Mouse (Mus musculus) heart, embryonic 13.5 days (tissue): Measurements from ENCODE around the gene Sept1. TPM values are rescaled to one million over a fixed set of nuclear protein-coding genes. Genes with fewer than 3 reads are reported as not detected.
"Not testable (repeated sequence)": the region's sequence is repeated elsewhere in the genome, so short reads cannot be mapped to it uniquely, and the experiment has no call there.

Experiments used
- ATAC-seq: fragments of 200-750 bp; cut with Nextera tagmentation; 2 replicates; pipeline ENCODE4 v1.8.0; 2017; ENCODE audit warnings: moderate TSS enrichment; ENCODE audit not compliant: insufficient number of reproducible peaks, low FRiP score, low TSS enrichment; ENCODE audit errors: extremely low read depth
- H3K27ac ChIP-seq: fragments of 300-500 bp; sonication (generic); replicated peaks from 2 replicates; pipeline ENCODE4 v1.5.1; 2015; ENCODE audit warnings: moderate library complexity, mild to moderate bottlenecking, inconsistent platforms
- H3K27me3 ChIP-seq: fragments of 300-500 bp; sonication (generic); replicated peaks from 2 replicates; pipeline ENCODE4 v1.6.1; 2015; ENCODE audit warnings: mild to moderate bottlenecking, inconsistent platforms
- H3K36me3 ChIP-seq: fragments of 300-500 bp; sonication (generic); 2 replicates; pipeline ENCODE4 v1.6.1; 2015; ENCODE audit warnings: mild to moderate bottlenecking, inconsistent platforms
- H3K4me1 ChIP-seq: fragments of 300-500 bp; sonication (generic); 2 replicates; pipeline ENCODE4 v1.6.1; 2015; ENCODE audit warnings: inconsistent platforms
- H3K4me2 ChIP-seq: fragments of 300-500 bp; sonication (generic); 2 replicates; pipeline ENCODE4 v1.6.1; 2015; ENCODE audit warnings: inconsistent platforms, mild to moderate bottlenecking, moderate library complexity
- H3K4me3 ChIP-seq: fragments of 300-500 bp; sonication (generic); 2 replicates; pipeline ENCODE4 v1.5.1; 2015; ENCODE audit warnings: moderate library complexity, mild to moderate bottlenecking, inconsistent platforms
- H3K9ac ChIP-seq: fragments of 300-500 bp; sonication (generic); 2 replicates; pipeline ENCODE4 v1.6.1; 2015; ENCODE audit warnings: inconsistent platforms, mild to moderate bottlenecking, moderate library complexity
- H3K9me3 ChIP-seq: fragments of 300-500 bp; sonication (generic); 2 replicates; pipeline ENCODE4 v1.6.1; 2016; ENCODE audit warnings: inconsistent platforms
- WGBS: fragments of 180-500 bp; shearing (Covaris S2); methylation state at CpG from one replicate; pipeline ENCODE4 v1.1.7; 2015; ENCODE audit warnings: mixed read lengths; 5-methylcytosine and 5-hydroxymethylcytosine counted together
- polyA plus RNA-seq: library from polyadenylated mRNA; unstranded; fragments of >200 nt; fragmentation: Nextera tagmentation; extraction: Ambion mirVana; gene quantifications from 2 replicates; pipeline ENCODE4 v1.2.1, GENCODE M21; 2015

Gene Sept1
- polyA plus RNA-seq, 1 experiment from 2014 or later = 23.1 TPM

DNA sequence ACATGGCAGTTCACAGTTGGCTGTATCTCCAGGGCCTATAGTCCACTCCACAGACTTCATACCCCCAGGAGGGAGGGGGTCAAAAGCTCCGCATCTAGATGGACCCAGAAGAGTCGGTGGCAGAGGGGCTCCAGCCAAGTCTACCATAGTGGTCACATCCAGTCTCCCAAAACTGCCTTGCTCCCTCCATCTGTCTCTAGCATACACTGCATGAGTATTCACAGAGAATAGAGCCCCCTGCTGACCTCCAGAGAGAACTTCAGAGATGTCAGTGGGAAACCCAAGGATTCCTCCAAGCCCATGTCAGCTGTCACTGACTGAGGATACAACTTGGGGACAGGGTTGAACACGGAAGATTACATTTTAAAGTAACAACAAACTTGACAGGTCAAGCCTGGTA is 47.3 kb downstream of the Sept1 start:
- Histone ChIP-seq H3K4me1 (no peaks in the 10 kb centered on the region), H3K27me3 (no peaks in the 10 kb centered on the region), H3K9me3 (no peaks in the 10 kb centered on the region), H3K36me3 (no peaks in the 10 kb centered on the region), H3K27ac (no peak overlapping the region), H3K9ac (no peak overlapping the region), H3K4me2 (no peak overlapping the region), H3K4me3 (no peak overlapping the region)
- no peak for ATAC-seq
- 55% methylated on average over 3 of the region's 3 CpGs for WGBS

DNA sequence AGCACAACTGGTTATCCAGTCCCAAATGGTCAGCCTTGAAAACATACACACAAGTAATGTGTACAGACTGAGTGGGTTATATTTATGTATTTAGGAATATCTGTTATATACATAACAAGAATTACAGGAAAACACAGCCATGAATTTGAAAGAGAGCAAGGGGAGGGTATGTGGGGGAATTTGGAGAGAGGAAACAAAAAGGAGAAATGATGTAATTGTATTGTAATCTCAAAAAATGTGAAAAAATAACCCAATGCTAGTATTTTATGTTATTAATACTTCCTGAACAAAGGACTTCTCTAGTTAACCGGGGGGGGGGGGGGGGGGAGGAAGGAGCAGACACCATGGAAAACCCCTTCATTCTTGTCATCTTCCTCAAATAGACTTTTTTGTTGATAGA is 48.2 kb downstream of the Sept1 start:
- no peak overlapping the region for H3K9ac ChIP-seq
- no peaks in the 10 kb centered on the region for H3K36me3 ChIP-seq
- H3K4me2 ChIP-seq = no peak overlapping the region
- ATAC-seq = no peak
- WGBS = 22% methylated on average over 1 of the region's 1 CpGs
- no peak overlapping the region for H3K27ac ChIP-seq
- H3K4me1 ChIP-seq = no peaks in the 10 kb centered on the region
- H3K9me3 ChIP-seq = no peaks in the 10 kb centered on the region
- no peak overlapping the region for H3K4me3 ChIP-seq
- no peaks in the 10 kb centered on the region for H3K27me3 ChIP-seq

DNA sequence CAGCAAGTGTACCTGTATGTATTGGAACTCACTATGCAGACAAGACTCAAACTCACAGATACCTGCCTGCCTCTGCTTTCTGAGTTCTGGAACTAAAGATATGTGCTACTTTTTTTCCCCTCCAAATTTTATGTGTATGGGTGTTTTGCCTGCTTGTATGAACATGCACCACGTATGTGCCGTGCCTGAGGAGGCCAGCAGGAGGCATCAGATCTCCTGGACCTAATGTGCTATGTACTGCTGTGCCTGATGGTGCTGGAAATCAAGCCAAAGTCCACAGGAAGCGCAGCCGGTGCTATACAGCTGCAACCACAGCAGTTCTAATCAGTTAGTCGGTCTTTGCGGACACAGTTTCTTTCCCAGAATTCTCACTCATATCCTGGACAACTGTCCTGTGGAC is 49.1 kb downstream of the Sept1 start:
- H3K4me2 ChIP-seq = no peak overlapping the region
- H3K9ac ChIP-seq = no peak overlapping the region
- no peaks in the 10 kb centered on the region for H3K36me3 ChIP-seq
- H3K9me3 ChIP-seq = no peaks in the 10 kb centered on the region
- WGBS = 64% methylated on average over 6 of the region's 6 CpGs
- no peak overlapping the region for H3K4me3 ChIP-seq
- H3K27ac ChIP-seq = no peak overlapping the region
- no peaks in the 10 kb centered on the region for H3K27me3 ChIP-seq
- no peaks in the 10 kb centered on the region for H3K4me1 ChIP-seq
- ATAC-seq = no peak

DNA sequence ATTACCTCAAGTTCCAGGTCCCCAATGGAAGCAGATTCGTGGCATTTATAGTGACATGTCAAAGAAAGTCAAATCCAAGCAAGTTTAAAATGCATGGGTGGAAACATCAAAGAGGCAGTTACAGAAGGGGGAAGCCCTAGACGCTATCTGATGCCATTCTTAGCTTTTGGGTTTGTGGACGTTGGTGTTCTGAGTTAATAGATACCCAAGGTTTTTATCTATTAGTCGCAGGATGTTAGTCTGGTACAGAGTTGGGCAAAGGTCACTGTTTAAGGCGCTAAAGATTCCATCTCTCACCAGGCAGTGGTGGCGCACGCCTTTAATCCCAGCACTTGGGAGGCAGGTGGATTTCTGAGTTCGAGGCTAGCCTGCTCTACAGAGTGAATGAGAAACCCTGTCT is 49.6 kb downstream of the Sept1 start:
- no peaks in the 10 kb centered on the region for H3K36me3 ChIP-seq
- H3K4me1 ChIP-seq = no peaks in the 10 kb centered on the region
- H3K27me3 ChIP-seq = no peaks in the 10 kb centered on the region
- no peak overlapping the region for H3K4me2 ChIP-seq
- no peak overlapping the region for H3K9ac ChIP-seq
- no peak overlapping the region for H3K4me3 ChIP-seq
- no peak for ATAC-seq
- no peaks in the 10 kb centered on the region for H3K9me3 ChIP-seq
- WGBS = 63% methylated on average over 8 of the region's 8 CpGs
- no peak overlapping the region for H3K27ac ChIP-seq

DNA sequence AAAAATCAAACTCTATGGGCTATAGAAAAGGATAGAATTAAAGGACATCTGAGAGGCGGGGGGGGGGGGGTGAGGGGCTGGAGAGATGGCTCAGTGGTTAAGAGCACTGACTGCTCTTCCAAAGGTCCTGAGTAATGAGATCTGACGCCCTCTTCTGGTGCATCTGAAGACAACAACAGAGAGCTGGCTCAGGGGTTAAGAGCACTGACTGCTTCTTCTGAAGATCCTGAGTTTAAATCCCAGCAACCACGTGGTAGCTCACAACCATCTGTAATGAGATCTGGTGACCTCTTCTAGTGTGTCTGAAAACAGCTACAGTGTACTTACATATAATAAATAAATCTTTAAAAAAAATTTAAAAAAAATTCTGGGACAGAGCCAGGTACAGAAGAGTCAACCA is 51.2 kb downstream of the Sept1 start:
- 30% methylated on average over 3 of the region's 3 CpGs for WGBS
- H3K9me3 ChIP-seq, ATAC-seq, H3K27me3 ChIP-seq, H3K4me2 ChIP-seq, H3K4me3 ChIP-seq, H3K27ac ChIP-seq, H3K36me3 ChIP-seq, H3K9ac ChIP-seq, H3K4me1 ChIP-seq: not testable (repeated sequence)

DNA sequence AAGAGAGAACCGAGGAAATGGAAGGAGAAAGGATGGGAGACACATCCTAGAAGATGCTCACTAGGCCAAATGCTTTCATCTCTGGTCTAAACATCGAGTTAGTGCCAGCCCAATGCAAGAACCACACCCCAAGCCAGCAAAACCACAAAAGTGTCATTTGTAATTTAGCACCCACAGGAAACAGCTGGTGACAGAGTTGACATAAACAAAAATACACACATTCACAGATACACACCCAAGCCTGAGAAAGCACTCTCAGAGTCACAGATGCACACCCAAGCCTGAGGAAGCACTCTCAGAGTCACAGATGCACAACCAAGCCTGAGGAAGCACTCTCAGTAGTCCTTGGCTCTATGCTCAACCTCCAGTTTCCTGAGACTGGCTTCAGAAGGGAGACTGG is 52.1 kb downstream of the Sept1 start:
- 55% methylated on average over 2 of the region's 2 CpGs for WGBS
- ATAC-seq = no peak
- H3K27me3 ChIP-seq = no peaks in the 10 kb centered on the region
- no peaks in the 10 kb centered on the region for H3K9me3 ChIP-seq
- no peaks in the 10 kb centered on the region for H3K4me1 ChIP-seq
- H3K4me2 ChIP-seq = no peak overlapping the region
- H3K36me3 ChIP-seq = no peaks in the 10 kb centered on the region
- no peak overlapping the region for H3K4me3 ChIP-seq
- no peak overlapping the region for H3K9ac ChIP-seq
- H3K27ac ChIP-seq = no peak overlapping the region

DNA sequence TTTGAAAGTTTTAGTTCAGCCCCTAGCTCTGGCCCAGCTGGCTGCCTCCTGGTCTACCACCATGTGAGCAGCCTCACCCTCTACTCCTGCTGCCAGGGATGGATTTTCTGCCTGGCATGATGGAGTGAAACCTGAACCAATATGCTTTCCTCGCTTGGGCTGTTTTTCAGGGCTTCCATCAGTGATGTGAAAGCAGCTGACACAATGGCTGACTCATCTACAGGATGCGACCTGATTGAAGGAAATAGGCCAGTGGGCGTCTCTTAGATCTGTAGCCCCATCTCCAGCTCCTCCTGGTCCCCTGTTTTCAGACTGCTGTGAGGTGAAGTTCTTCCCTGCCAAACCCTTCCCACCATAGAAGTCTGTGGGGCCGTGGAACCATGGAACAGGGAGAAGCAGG is 56.0 kb downstream of the Sept1 start:
- Histone ChIP-seq H3K4me2 (no peak overlapping the region), H3K36me3 (no peaks in the 10 kb centered on the region), H3K9me3 (peaks cover 12% of the 10 kb centered on the region; the same call in 1 of the 2 replicates), H3K4me1 (no peaks in the 10 kb centered on the region), H3K9ac (no peak overlapping the region), H3K27ac (no peak overlapping the region), H3K4me3 (no peak overlapping the region), H3K27me3 (no peaks in the 10 kb centered on the region)
- ATAC-seq = no peak
- WGBS = 64% methylated on average over 4 of the region's 4 CpGs

DNA sequence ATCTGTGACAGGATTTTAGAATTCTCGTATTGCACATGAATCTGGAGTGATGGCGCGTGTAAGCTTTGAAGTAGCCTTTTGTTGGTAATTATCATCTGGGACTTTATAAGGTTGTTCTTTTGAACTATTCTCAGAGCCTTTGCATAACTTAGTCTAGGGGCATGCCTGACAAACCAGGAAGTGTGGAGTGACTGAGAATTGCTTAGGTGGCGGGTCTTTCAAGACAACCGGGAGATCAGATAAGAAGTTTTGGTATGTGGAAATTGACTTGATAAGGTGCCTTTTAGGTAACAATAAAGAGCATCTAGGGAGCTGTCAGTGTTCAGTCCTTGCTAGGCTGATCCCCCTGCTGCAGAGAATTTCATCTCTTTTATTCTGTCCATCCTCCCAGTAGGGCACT is 66.4 kb downstream of the Sept1 start:
- Histone ChIP-seq H3K4me1 (no peaks in the 10 kb centered on the region), H3K27ac (no peak overlapping the region), H3K4me3 (no peak overlapping the region), H3K9me3 (no peaks in the 10 kb centered on the region), H3K27me3 (0 out of 2 replicates have a peak, but pooled peaks cover 3% of the 10 kb centered on the region), H3K4me2 (no peak overlapping the region), H3K36me3 (no peaks in the 10 kb centered on the region), H3K9ac (no peak overlapping the region)
- no peak for ATAC-seq
- WGBS = 76% methylated on average over 5 of the region's 5 CpGs

DNA sequence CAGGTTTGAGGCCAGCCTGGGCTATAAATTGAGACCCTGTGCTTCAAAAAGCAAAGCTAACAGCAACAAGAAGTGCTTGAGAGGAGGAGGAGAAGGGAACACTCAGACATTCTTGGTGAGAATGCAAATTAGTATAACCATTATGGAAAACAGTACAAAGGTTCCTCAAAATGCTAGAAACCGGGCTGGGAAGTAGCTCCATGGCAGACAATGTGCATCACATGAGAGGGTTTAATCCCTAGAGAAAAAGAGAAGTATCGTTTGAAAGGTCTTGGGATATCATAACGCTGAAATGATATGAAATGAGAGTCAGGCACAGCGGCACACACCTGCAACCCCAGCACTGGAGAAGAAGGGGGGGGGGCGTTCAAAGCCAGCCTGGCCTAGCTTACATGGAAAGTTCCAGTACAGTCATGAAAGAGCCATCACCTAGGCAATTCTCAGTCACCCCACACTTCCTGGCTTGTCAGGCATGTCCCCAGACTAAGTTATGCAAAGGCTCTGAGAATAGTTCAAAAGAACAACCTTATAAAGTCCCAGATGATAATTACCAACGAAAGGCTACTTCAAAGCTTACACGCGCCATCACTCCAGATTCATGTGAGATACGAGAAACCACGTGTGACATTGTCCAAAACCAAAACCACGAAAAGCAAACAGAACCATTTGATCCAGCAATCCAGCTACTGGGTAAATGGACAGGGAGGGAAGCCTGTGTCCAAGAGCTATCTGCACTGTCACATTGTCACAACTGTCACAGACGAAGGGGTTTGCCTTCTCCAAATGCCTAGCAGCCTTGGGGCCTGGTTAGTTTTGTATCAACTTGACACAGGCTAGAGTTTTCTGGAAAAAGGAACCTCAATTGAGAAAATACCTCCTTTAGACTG is 67.1 kb downstream of the Sept1 start:
- H3K27ac ChIP-seq = no peak overlapping the region
- H3K9me3 ChIP-seq = no peaks in the 10 kb centered on the region
- no peak for ATAC-seq
- WGBS = 77% methylated on average over 12 of the region's 12 CpGs
- H3K9ac ChIP-seq = no peak overlapping the region
- no peak overlapping the region for H3K4me2 ChIP-seq
- no peaks in the 10 kb centered on the region for H3K36me3 ChIP-seq
- H3K27me3 ChIP-seq = 0 out of 2 replicates have a peak, but pooled peaks cover 3% of the 10 kb centered on the region
- no peak overlapping the region for H3K4me3 ChIP-seq
- H3K4me1 ChIP-seq = no peaks in the 10 kb centered on the region

Other genes with a start within 250 kb of the Sept1 start
- 11.2 and 11.9 TPM in 2 replicates for gene Mvp, start 218.5 kb downstream of the Sept1 start, polyA plus RNA-seq
- gene Pagr1b, start 216.6 kb downstream of the Sept1 start, polyA plus RNA-seq = 0.38 and 0.44 TPM in 2 replicates
- 55.6 and 76.2 TPM in 2 replicates for gene Pagr1a, start 215.8 kb downstream of the Sept1 start, polyA plus RNA-seq
- gene Gm42742, start 212.0 kb downstream of the Sept1 start, polyA plus RNA-seq = 13.8 and 25.7 TPM in 2 replicates
- 1.6 TPM in 2 replicates for gene Prrt2, start 211.9 kb downstream of the Sept1 start, polyA plus RNA-seq
- 31.0 and 34.5 TPM in 2 replicates for gene Maz, start 206.1 kb downstream of the Sept1 start, polyA plus RNA-seq
- 72.4 and 79.2 TPM in 2 replicates for gene Kif22, start 190.7 kb downstream of the Sept1 start, polyA plus RNA-seq
- not detected in 2 replicates for gene Zg16, start 145.8 kb downstream of the Sept1 start, polyA plus RNA-seq
- gene AI467606, start 141.8 kb downstream of the Sept1 start, polyA plus RNA-seq = 1.0 and 1.1 TPM in 2 replicates
- 3.2 and 4.7 TPM in 2 replicates for gene Qprt, start 110.9 kb downstream of the Sept1 start, polyA plus RNA-seq
- 0.13 and 0.36 TPM in 2 replicates for gene Spn, start 95.3 kb downstream of the Sept1 start, polyA plus RNA-seq
- gene Cd2bp2, start 37.1 kb downstream of the Sept1 start, polyA plus RNA-seq = 42.1 TPM in 2 replicates
- 18.0 and 18.2 TPM in 2 replicates for gene Tbc1d10b, start 24.7 kb downstream of the Sept1 start, polyA plus RNA-seq
- gene Mylpf, start 24.2 kb downstream of the Sept1 start, polyA plus RNA-seq = 17.0 and 24.9 TPM in 2 replicates
- gene Zfp553, start 69 bp downstream of the Sept1 start, polyA plus RNA-seq = 21.4 and 24.1 TPM in 2 replicates
- gene Zfp771, start 11.1 kb upstream of the Sept1 start, polyA plus RNA-seq = 32.6 and 32.9 TPM in 2 replicates
- gene Dctpp1, start 27.6 kb upstream of the Sept1 start, polyA plus RNA-seq = 161 and 179 TPM in 2 replicates
- 57.1 and 61.6 TPM in 2 replicates for gene Sephs2, start 40.9 kb upstream of the Sept1 start, polyA plus RNA-seq
- gene Itgal, start 63.1 kb upstream of the Sept1 start, polyA plus RNA-seq = 0.98 and 1.2 TPM in 2 replicates
- 16.5 and 16.6 TPM in 2 replicates for gene Zfp768, start 112.5 kb upstream of the Sept1 start, polyA plus RNA-seq
- 4.7 and 5.3 TPM in 2 replicates for gene Zfp747, start 142.9 kb upstream of the Sept1 start, polyA plus RNA-seq
- gene 9130019O22Rik, start 154.0 kb upstream of the Sept1 start, polyA plus RNA-seq = 3.6 TPM in 2 replicates
- 4.3 and 4.9 TPM in 2 replicates for gene E430018J23Rik, start 160.5 kb upstream of the Sept1 start, polyA plus RNA-seq
- gene Zfp764, start 173.7 kb upstream of the Sept1 start, polyA plus RNA-seq = 4.6 and 5.0 TPM in 2 replicates
- 13.5 and 16.3 TPM in 2 replicates for gene Zfp688, start 188.9 kb upstream of the Sept1 start, polyA plus RNA-seq
- gene Zfp689, start 216.0 kb upstream of the Sept1 start, polyA plus RNA-seq = 5.1 and 5.2 TPM in 2 replicates
- gene Prr14, start 226.5 kb upstream of the Sept1 start, polyA plus RNA-seq = 27.3 and 27.7 TPM in 2 replicates
- gene Fbrs, start 246.1 kb upstream of the Sept1 start, polyA plus RNA-seq = 7.3 and 7.7 TPM in 2 replicates